Mouse (Mus musculus): ENCODE results near the gene Sipa1l1.

- no peak for TF ChIP-seq CTCF (IDR thresholded peaks at IDR 0.05; ENCODE audit: extremely low read depth, insufficient read depth, low read length)
- no peak for TF ChIP-seq POLR2A (IDR thresholded peaks at IDR 0.05; ENCODE audit: extremely low read depth, insufficient read depth, low read length)
These were observed 233.5 kb downstream of the Sipa1l1 start for GRCm38 (mm10) chr12:82402635-82403034.

All from cortical plate, adult 2 months (tissue).